Mouse (Mus musculus) R1 (cell line): ENCODE data around the gene Gm36210.

ENCODE experiments used
- DNase-seq: peaks from one replicate; pipeline ENCODE4 v3.0.0-alpha.2; 2018; ENCODE audit warnings: low read depth, low spot score

Gene Gm36210

DNA sequence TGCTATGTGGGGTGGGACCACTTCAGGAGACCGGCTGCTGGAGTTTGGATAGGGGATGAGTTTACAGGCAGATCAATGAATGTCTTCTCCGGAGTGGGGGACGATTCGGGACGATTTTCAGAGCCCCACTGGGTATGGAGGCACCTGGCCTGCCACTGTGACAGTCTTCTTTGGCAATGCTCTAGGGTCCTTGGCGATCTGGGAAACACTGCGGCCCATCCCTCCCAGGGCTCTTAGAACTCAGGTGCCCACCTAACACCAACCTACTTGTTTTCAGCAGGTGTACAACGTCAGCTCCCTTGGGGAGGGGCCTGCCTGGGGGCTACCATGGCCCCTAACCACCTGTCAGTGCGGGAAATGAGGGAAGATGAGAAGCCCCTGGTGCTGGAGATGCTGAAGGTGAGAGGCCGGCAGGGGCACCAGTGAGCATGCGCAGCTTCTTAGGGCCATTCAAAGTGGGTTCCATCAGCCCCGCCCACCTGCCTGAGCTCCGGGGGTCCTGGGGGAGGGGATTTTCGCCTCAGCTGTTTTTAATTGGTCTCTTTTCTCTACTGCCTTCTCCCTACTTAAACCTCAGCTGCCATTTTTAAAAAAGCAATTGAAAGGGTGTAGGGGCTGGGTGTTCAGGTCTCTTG is 16.7 kb upstream of the Gm36210 start:
- DNase-seq, result peak; percentile 93

DNA sequence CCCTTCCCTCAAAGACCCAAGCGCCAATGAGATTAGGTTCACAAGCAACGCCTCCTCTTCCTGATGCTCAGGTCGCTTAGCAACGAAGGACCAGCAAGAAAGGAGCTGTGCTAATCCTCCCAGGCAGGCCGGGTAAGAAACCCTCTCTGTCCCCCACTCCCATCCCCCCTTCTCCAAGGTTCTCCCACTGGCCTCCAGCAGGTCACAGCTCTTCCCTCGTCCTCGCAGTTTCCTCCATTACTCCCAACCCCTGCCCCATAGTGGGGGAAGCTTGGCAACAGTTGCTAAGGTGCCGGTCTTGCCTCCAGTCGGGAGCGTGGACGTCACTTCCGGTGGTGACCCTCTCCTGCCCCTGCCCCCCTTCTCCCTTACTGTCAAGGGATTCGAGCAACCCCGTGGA is 16.2 kb upstream of the Gm36210 start:
- peak; percentile 89 for DNase-seq

DNA sequence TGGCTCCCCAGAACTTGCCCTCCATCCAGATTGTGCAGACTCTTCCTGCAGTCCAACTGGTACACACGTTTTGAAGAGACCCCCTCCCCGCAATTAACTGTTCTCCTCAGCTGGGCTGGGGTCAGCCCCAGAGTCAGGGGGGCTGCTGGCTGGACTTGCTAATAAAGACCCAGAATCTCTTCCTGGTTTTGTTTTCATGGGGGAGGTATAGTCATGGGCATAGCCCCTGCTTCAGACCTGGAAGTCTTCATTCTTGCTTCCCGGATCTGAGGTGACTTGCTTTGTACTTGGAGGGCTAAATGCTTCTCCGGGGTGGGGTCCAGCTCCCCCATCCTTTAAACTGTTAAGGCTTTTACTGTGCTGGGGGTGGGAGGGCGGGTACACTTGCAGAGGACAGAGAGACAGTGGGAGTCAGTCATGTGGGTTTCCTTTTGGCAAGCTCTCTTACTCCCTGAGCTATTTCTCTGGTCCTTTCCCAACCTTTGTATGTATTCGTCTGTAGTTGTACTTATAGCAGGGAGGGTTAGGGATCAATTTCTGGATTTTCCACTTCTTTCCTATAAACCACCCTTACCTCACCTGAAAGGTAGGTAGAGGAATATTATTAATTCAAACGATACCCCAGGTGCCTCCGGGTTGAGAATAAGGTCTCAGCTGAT is 15.6 kb upstream of the Gm36210 start, which contains the start of gene Nat14:
Gene Nat14, plus strand, starts transcription at position 205 of the 659 bp plus-strand sequence.
- DNase-seq, result no peak

DNA sequence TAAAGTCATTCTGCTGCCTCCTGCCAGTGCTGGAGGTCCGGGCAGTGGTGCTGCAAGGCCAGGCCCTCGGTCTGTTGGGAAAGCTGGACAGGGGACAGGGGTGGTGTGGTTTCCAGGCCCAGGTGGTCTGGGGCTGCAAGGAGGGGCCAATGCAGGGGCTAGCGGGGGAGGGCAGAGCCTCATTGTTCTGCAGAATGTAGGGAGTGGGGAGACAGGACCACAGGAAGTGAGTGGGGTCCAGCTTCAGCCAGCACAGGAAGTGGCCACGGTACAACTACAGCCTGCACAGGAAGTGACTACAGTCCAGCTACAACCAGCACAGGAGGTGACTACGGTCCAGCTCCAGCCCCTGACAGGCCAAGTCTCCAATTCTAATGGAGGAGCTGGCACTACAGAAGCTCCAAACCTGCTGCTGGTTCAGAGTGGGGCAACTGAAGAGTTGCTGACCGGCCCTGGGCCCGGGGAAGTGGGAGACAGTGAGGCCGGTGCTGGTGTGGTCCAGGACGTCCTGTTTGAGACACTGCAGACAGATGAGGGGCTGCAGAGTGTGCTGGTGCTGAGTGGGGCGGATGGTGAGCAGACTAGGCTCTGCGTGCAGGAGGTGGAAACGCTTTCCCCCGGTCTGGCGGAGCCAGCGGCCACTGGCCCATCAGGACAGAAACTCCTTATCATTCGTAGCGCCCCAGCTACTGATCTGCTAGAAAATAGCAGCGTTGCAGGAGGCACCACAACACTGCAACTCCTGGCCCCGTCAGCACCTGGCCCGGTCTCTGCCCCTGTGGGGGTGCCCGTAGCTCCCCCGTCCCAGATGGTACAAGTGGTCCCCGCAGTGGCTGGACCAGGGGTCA is 14.9 kb upstream of the Gm36210 start:
- DNase-seq, result no peak

DNA sequence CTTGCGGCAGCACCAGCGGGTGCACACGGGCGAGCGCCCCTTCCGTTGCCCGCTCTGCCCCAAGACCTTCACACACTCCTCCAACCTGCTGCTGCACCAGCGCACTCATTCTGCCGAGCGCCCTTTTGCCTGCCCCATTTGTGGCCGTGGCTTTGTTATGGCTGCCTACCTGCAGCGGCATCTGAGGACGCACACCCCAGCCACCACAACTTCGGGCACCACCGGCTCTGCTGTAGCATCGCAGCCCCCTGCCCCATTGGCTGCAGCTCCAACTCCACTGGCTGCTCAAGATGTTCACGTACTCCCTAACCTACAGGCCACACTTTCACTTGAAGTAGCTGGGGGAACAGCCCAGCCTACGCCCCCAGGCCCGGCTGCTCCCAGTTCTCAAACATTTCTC is 14.2 kb upstream of the Gm36210 start:
- peak; percentile 58 for DNase-seq

DNA sequence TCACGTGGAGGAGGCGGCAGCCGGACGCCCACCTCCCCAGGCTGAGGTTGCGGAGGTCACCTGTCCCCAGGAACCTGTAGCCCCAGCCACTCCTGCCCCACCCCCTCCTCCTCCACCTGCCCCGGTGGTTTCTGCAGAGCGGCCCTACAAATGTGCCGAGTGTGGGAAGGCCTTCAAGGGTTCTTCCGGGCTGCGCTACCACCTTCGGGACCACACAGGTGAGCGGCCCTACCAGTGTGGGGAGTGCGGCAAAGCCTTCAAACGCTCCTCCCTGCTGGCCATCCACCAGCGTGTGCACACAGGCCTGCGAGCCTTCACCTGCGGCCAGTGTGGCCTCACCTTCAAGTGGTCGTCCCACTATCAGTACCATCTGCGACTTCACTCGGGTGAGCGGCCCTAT is 13.7 kb upstream of the Gm36210 start:
- no peak for DNase-seq

DNA sequence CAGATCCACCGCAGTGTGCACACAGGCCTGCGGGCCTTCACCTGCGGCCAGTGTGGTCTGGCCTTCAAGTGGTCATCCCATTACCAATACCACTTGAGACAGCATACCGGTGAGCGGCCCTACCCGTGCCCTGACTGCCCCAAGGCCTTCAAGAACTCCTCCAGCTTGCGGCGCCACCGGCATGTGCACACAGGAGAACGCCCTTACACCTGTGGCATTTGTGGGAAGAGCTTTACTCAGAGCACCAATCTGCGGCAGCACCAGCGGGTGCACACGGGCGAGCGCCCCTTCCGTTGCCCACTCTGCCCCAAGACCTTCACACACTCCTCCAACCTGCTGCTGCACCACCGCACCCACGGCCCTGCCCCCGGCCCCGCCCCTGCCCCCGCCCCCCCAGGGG is 12.8 kb upstream of the Gm36210 start:
- DNase-seq, result no peak

DNA sequence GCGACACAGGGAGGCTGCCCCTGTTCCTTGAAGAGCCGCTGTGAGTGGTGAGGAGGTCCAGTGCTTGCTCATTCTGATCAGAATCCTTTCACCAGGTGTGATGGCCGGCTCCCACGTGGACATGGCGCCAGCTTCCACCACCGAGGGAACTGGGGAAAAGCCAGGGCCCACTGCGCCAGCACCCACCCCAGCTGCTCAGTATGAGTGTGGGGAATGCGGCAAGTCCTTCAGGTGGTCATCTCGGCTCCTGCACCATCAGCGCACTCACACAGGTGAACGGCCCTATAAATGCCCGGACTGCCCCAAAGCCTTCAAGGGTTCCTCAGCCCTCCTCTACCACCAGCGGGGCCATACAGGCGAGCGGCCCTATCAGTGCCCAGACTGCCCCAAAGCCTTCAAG is 12.4 kb upstream of the Gm36210 start:
- DNase-seq, result no peak

DNA sequence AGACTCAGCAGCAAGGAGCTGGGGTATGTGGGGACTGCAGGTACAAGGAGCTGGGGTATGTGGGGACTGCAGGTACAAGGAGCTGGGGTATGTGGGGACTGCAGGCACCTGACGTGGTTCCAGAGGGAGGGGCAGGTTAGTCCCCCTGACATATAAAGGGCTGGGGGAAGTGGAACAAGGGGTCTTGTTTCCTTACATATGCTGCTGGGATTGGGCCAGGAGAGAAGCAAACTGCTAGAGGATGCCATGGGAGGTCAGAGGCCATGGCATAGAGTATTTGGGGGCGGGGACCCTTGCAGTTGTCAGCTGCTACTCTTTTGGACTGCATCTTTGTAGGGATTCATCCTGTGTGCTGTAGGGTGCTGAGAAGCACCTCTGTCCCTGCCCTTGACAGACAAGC is 11.2 kb upstream of the Gm36210 start:
- DNase-seq, result no peak

DNA sequence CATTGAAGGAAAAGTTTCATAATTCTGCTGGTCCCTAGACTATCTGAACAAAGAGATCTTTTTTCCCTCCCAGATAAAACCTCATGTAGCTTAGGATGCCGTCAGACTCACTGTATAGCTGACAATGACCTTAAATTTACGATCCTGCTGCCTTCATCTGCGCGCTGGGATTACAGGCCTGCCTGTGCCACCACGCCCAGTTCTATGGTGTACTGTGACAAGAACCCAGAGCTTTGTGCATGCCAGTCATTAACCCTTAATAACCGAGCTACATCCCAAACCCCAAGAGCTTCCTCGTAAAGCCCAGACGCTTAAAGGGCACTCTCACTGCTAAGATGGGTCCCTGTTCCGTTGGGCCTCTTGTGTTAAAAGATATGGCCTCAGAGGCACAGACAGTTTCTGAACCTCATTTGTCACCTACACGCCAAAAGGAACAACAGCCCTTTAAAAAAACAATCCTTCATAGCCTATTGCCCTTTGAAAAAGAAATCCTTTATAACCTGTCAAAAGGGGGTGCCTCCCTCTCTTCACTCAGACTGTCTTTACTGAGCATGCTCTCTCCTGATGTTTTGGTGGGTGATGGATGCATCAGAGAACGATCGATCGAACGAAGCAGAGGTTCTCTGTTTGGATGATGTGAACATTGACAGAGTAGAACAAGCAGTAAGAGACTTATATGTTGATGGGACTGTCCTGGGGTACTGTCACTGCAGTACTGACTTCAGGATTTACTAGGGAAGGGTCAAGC is 9.5 kb upstream of the Gm36210 start:
- no peak for DNase-seq

DNA sequence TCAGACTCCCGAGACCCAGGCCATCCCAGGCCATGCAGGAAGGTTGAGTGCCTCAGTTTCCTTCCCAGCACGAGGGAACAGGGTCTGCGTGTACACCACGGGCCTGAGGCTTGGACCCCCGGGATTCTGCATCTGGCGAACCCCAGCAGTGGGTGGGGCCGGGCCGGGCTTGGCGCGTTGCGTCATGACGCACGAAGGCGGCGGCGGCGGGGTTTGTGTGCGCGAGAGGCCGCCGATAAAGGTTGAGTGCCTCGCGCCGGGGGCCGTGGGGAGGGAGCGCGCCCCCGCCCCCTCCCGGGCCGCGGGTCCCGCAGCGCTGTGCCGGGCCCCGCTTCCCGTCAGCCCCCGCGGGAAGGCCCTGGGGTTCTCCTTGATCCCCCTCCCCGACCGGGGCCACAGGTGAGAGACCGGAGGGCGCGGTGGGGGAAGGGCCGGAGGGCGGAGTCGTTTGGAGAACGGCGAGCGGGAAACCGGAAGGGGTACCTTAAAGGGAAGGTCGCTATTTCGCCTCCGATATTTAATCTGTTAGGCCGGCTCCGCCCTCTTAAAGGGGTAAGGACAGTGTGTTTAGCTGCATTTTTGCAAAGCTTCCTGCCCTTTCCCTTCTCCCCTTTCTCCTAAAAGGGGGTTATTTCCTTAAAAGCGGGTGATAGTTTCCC is 8.8 kb upstream of the Gm36210 start, which contains the start of gene Zfp628:
Gene Zfp628, plus strand, starts transcription at position 211 of the 659 bp plus-strand sequence.
- peak; percentile 94 for DNase-seq

DNA sequence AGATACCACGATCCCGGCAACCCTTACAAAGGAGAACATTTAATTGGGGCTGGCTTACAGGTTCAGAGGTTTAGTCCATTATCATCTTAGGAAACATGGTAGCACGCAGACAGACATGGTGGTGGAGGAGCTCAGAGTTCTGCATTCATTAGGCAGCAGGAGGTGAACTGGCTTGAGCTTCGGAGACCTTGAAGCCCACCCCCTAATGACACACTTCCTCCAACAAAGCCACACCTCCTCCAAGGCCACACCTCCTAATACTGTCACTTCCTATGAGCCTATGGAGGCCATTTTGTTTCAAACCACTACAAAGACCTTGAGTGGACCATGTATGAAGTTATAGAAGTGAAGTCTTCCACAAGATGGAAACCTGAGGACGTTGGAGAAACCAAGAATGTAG is 5.9 kb upstream of the Gm36210 start:
- peak; percentile 99 for DNase-seq

DNA sequence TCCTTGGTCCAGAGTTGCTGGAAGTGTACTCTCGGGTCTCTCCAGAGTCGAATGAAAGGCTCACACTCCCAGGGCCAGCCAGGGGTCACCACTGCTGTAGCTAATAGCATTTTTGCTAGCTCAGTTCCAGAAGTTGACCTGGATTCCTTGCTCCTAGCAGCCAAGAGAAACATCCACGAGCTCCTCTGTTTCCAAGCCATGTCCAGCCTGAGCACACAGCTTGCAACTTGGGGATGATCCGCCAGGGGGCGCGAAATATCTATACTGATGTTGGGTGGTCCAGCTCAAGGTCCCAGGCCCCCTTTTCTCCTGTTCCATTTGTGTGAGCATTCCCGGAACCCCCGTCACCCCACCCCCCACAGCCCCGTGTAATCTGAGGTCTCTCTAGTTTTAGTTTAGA is 5.2 kb upstream of the Gm36210 start:
- peak; percentile 85 for DNase-seq

DNA sequence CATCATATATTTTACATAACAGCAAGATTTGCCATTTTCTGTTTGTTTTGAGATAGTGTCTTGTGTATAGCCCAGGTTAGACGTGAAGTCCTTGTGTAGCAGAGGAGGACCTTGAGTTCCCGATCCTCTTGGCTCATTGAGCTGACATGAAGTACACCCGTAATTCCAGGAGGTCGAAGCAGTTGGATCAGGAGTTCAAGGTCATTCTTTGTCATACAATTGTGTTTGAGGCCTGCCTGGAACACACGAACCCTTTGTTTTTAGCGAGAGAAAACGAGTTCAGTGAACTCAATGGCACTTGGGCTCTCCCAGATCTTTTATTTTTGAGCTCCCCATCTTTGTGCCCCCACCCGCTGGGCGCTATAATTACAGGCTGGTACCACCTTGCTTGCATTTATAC is 3.9 kb downstream of the Gm36210 start:
- peak; percentile 96 for DNase-seq

DNA sequence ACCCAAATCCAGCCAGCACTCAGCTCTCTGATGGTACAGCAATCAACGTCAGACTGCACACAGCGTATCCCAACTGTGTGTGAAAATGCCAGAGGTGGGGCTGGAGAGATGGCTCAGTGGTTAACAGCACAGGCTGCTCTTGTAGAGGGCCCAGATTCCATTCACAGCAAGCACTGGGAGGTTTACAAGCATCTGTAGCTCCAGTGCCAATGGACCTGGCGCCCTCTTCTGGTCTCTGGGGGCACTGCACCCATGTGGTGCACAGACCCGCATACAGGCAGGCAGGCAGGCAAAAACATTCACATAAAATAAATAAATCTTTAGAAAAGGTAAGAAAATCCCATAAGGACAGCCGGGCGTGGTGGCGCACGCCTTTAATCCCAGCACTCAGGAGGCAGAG is 5.1 kb downstream of the Gm36210 start:
- DNase-seq, result peak; percentile 96

DNA sequence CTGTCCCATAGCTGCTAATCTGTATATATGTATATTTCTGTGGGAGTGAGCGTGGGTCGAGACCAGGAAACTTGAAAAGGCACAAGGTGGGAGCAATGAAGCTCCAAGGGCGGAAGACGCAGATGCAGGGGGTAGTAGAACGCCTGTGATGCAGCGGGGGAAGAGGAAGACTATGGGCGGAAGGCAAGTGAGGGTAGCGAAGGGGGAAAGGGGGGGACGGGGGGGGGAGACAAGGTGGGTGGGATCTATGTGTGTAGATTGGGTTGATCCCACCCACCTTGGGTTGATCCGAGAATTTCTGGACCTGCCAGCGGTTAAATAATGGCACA is 5.8 kb downstream of the Gm36210 start:
- no peak for DNase-seq

DNA sequence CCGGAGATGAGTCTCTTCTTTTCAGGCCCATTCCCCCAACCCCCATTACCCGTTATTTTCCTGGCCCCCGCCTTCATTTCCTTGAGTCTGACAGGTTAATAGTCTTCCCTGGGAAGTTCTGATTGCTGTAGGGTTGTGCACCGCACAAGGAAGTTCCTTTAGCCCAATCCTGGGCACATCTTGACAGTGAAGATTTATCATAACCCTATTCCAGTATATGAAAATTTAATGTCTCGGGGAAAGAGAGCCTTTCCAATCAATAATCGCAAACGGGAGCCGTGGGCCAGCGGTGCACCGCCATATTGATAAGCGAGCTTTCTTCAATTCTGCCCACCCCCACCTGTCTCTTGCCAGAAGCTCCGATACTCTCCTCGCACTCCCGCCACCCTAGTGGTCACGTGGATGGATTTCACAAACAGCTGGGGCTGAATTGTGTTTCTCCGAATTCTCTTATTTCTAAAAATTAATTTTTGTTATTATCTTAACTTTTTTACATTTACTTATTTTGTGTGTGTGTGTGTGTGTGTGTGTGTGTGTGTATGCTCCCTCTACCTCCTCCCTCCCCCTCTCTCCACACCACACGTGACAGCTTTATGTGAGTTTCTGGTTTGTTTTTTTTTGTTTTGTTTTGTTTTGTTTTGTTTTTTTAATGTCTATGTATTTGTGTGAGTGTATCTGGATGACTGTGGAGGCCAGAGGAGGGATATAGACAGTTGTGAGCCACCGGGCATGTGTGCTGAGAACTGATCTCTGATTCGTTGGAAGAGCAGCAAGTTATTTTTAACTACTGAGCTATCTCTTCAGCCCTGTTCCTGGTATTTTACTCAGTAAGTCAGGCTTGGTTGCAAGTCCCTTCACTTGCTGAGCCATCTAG is 6.4 kb downstream of the Gm36210 start:
- DNase-seq, result peak; percentile 62

DNA sequence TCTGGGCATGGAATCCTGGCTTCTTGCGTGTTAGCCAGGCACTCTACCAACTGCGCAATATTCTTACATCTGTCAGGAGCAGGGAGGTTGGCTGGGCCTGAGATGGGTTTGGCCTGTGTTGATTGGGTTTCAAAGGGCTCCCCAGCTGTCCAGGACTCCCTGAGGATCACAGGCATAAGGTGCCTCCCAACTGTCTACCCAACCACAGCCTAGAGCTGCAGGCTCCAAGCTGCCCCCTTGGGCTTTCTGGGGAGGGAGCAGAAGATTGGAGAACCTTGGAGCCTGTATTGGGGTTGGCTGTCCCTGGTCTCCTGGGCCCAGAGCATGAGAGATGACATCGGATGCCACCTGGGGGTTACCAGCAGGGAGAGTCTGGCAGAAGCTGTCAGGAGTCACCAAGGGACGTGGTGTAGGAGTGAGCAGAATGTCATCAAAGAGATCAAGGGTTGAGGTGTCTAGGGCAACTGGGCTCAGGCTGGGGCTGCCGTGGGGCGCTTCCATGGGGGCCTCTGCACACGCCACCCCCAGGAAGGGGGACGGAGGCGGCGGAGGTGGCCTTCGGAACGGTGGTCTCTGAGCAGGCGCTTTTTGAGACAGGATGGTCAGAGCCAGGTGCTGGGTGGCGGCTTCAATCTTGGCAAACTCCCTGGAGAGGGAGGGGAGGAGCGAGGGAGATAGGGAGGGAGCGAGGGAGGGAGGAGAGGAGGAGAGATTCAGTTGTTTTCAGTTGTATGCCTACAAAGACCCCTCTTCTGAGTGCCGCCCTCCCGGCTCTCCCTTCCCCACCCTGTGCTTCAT is 7.3 kb downstream of the Gm36210 start:
- no peak for DNase-seq

DNA sequence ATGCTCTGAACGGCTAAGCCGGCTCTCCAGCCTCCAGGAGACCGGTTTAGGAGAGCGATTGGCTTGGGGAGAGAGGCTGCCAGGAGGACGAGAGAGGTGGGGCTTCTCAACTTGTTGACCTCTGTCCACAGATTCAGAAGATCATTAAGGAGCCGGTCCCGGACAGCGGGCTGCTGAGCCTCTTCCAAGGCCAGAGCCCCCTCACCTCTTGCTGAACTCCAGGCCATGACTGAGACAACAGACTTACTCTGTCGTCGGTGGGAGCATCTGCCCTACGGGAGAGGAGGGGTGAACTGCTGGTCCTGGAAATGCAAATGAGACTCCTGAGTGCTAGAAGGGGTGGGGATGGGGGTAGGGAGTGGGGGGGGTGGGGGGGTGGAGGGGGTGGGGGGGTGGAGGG is 11.1 kb downstream of the Gm36210 start:
- peak; percentile 81 for DNase-seq

DNA sequence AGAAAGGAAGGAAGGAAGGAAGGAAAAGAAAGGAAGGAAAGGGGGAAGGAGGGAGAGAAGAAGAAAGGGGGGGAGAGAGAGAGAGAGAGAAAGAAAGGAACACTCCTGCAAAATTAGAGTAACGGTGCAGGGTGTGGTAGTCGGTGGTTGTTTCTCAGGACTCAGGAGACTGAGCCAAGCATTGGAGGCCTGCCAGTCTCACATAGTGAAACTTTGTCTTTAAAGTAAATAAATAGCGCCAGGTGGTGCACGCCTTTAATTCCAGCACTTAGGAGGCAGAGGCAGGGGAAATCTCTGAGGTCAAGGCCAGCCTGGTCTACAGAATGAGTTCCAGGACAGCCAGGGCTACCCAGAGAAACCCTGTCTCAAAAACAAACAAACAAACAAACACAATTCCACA is 19.6 kb downstream of the Gm36210 start:
- no peak for DNase-seq
